Mouse (Mus musculus) heart, adult 2 months (tissue): Measurements from ENCODE around the gene Ndufb6.

Source experiments
- CTCF ChIP-seq: fragments of 200-600 bp; IDR thresholded peaks from 2 replicates; pipeline ENCODE4 v1.8.1; 2022; ENCODE audit warnings: antibody characterized with exemption, mild to moderate bottlenecking, moderate library complexity
- POLR2A ChIP-seq: fragments of 200-500 bp; IDR thresholded peaks from 2 replicates; pipeline ENCODE4 v1.6.1; 2011; ENCODE audit warnings: mild to moderate bottlenecking, low read depth, low read length, control low read depth; ENCODE audit not compliant: insufficient read depth

GRCm38 (mm10) chr4:40309682-40310081 is 30.5 kb upstream of the Ndufb6 start:
- no peak for TF ChIP-seq POLR2A
- TF ChIP-seq CTCF = no peak
